Mouse (Mus musculus): ENCODE data around the gene Taar3.

DNA sequence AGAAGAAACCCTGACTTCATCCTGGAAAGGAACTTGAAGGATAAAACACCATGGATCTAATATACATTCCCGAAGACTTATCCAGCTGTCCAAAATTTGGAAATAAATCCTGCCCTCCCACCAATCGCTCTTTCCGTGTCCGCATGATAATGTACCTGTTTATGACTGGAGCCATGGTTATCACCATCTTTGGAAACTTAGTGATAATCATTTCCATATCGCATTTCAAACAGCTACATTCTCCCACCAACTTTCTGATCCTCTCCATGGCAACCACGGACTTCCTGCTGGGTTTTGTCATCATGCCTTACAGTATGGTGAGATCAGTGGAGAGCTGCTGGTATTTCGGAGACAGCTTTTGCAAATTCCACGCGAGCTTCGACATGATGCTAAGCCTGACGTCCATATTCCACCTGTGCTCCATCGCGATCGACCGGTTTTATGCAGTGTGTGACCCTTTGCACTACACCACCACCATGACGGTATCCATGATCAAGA lies at the start of gene Taar3:
- TF ChIP-seq POLR2A (IDR thresholded peaks at IDR 0.05; ENCODE audit: extremely low read depth, insufficient read depth, low read length), result no peak
- no peak for TF ChIP-seq CTCF (IDR thresholded peaks at IDR 0.05; ENCODE audit: low read depth, low read length)
